ENCODE assay signal across 9 mouse cellular contexts in genomic region chr4:111442435-111443238, GRCm38 (mm10). TPM values are rescaled to one million over a fixed set of nuclear protein-coding genes. Genes with fewer than 3 reads are reported as not detected.
A peak's percentile ranks its signal among the peaks of the same experiment; 100 is the strongest.
DNase-seq lines count a peak whose midpoint lies in the region; ATAC-seq lines count a peak whose summit lies in the region.
"Had no signal": no experiment of that assay in that cellular context is flagged by ENCODE, and none has a peak within 500 bp of the region (broad histone marks: within the 10 kb centered on the region; RNA-seq: fewer than 3 reads in every experiment).

No protein-coding gene starts in this region.

- 86% methylated on average over 1 of the region's 1 CpGs for WGBS in hindbrain, embryonic 10.5 days
- 58% methylated on average over 1 of the region's 1 CpGs for WGBS in hindbrain, embryonic 14.5 days
- WGBS in hindbrain, embryonic 13.5 days = 70% methylated on average over 1 of the region's 1 CpGs

- 0 out of 2 replicates have a peak, but pooled peaks cover 3% of the 10 kb centered on the region for H3K9me3 ChIP-seq in hindbrain, embryonic 10.5 days
- H3K9me3 ChIP-seq in hindbrain, embryonic 14.5 days (ENCODE audit: control insufficient read depth, low read length) = no peaks in the 10 kb centered on the region
- H3K9me3 ChIP-seq in hindbrain, embryonic 13.5 days = no peaks in the 10 kb centered on the region
- H3K9me3 ChIP-seq: midbrain, embryonic 12.5 days had no signal

- no peak for DNase-seq in hindbrain, embryonic 10.5 days (ENCODE audit: low spot score)
- no peak for DNase-seq in hindbrain, embryonic 14.5 days (ENCODE audit: low spot score)
- DNase-seq in CD4-positive, CD25-positive, alpha-beta regulatory T cell, adult 2 months (ENCODE audit: low read depth, low spot score) = peak; percentile 4
- DNase-seq in adrenal gland, postnatal 36 days = peak; percentile 45 to 70
- no peak for DNase-seq in thymus, postnatal 4 days
- no peak for DNase-seq in yolk sac, embryonic 10.5 days (ENCODE audit: low spot score)

- H3K27ac ChIP-seq in hindbrain, embryonic 10.5 days = peak overlapping the region; percentile 62
- no peak overlapping the region for H3K27ac ChIP-seq in hindbrain, embryonic 14.5 days
- H3K27ac ChIP-seq in hindbrain, embryonic 13.5 days = peak overlapping the region; percentile 86

- H3K4me2 ChIP-seq in hindbrain, embryonic 14.5 days (replicated peaks) = no peak overlapping the region
- H3K4me2 ChIP-seq in hindbrain, embryonic 13.5 days = no peak overlapping the region
- H3K4me2 ChIP-seq: midbrain, embryonic 12.5 days had no signal

- peaks cover 43% of the 10 kb centered on the region for H3K4me1 ChIP-seq in hindbrain, embryonic 10.5 days (replicated peaks)
- peaks cover 44% of the 10 kb centered on the region for H3K4me1 ChIP-seq in hindbrain, embryonic 14.5 days (replicated peaks; ENCODE audit: control insufficient read depth, insufficient read depth, low read length)
- H3K4me1 ChIP-seq in hindbrain, embryonic 13.5 days (replicated peaks) = peaks cover 47% of the 10 kb centered on the region

- no peak overlapping the region for H3K9ac ChIP-seq in hindbrain, embryonic 14.5 days
- no peak overlapping the region for H3K9ac ChIP-seq in hindbrain, embryonic 13.5 days
- H3K9ac ChIP-seq: midbrain, embryonic 12.5 days had no signal

- H3K27me3 ChIP-seq in hindbrain, embryonic 10.5 days (ENCODE audit: insufficient read depth, poor library complexity, severe bottlenecking) = peaks cover 19% of the 10 kb centered on the region
- no peaks in the 10 kb centered on the region for H3K27me3 ChIP-seq in hindbrain, embryonic 14.5 days (ENCODE audit: control insufficient read depth, insufficient read depth, low read length)
- H3K27me3 ChIP-seq in hindbrain, embryonic 13.5 days = no peaks in the 10 kb centered on the region

- H3K4me3 ChIP-seq in hindbrain, embryonic 10.5 days = no peak overlapping the region
- no peak overlapping the region for H3K4me3 ChIP-seq in hindbrain, embryonic 14.5 days (replicated peaks; ENCODE audit: low read length)
- H3K4me3 ChIP-seq in hindbrain, embryonic 13.5 days = no peak overlapping the region
- H3K4me3 ChIP-seq: midbrain, embryonic 12.5 days had no signal

- no peak for ATAC-seq in hindbrain, embryonic 14.5 days (ENCODE audit: low FRiP score)
- no peak for ATAC-seq in hindbrain, embryonic 13.5 days (ENCODE audit: low FRiP score)
- peak; percentile 67 for ATAC-seq in megakaryocyte progenitor cell, adult 5-6 weeks (replicated peaks; ENCODE audit: poor library complexity)

- peaks cover 40% of the 10 kb centered on the region for H3K36me3 ChIP-seq in hindbrain, embryonic 10.5 days
- peaks cover 6% of the 10 kb centered on the region for H3K36me3 ChIP-seq in hindbrain, embryonic 14.5 days (replicated peaks; ENCODE audit: control insufficient read depth, insufficient read depth)
- H3K36me3 ChIP-seq in hindbrain, embryonic 13.5 days = peaks cover 21% of the 10 kb centered on the region

RNA-seq across cellular contexts. Expression of gene Bend5, which starts 27.8 kb away (rescaled TPM):
- polyA plus RNA-seq in hindbrain, embryonic 10.5 days (2016; fragmentation: Nextera tagmentation; extraction: Ambion mirVana) = 25.6 and 35.7 TPM in 2 replicates
- 66.8 and 68.0 TPM in 2 replicates for polyA plus RNA-seq in hindbrain, embryonic 14.5 days (2014; fragmentation: Nextera tagmentation; extraction: Ambion mirVana)
- total RNA-seq in adrenal gland, postnatal 36 days (2021) = 10 to 100 TPM; 12.0 to 12.2 TPM
- 74.9 and 76.4 TPM in 2 replicates for polyA plus RNA-seq in hindbrain, embryonic 13.5 days (2015; fragmentation: Nextera tagmentation; extraction: Ambion mirVana)
- 0.44 and 3.8 TPM in 2 replicates for total RNA-seq in megakaryocyte progenitor cell, adult 5-6 weeks (2015)
- total RNA-seq in megakaryocyte progenitor cell, adult 5-6 weeks (2017) = 1.6 TPM in 1 of 2 replicates, not detected in the other

Comparison
In these comparisons a context has a peak if more than half of its experiments do, and no peak if none do; other contexts are left out.
1. DNase-seq: peak in CD4-positive, CD25-positive, alpha-beta regulatory T cell, adult 2 months (single experiment) and adrenal gland, postnatal 36 days (2 of 2); none in hindbrain, embryonic 10.5 days (single experiment), hindbrain, embryonic 14.5 days (single experiment), thymus, postnatal 4 days (single experiment) and yolk sac, embryonic 10.5 days (single experiment).